Mouse (Mus musculus) bone marrow macrophage, adult 2 months (primary cell): Measurements from ENCODE around the gene Slc17a6. TPM values are rescaled to one million over a fixed set of nuclear protein-coding genes. Genes with fewer than 3 reads are reported as not detected.

ENCODE experiments used
- H3K27ac ChIP-seq: 2 replicates; pipeline ENCODE4 v1.5.1; 2012; ENCODE audit warnings: low read depth, low read length; ENCODE audit not compliant: insufficient read depth
- H3K4me1 ChIP-seq: 2 replicates; pipeline ENCODE4 v1.6.1; 2012; ENCODE audit warnings: low read length; ENCODE audit not compliant: control insufficient read depth, insufficient read depth
- H3K4me3 ChIP-seq: 2 replicates; pipeline ENCODE4 v1.5.1; 2012; ENCODE audit warnings: mild to moderate bottlenecking, low read length, moderate library complexity; ENCODE audit not compliant: insufficient read depth
- CTCF ChIP-seq: IDR thresholded peaks from 2 replicates; pipeline ENCODE4 v1.5.1; 2012; ENCODE audit warnings: low read depth, mild to moderate bottlenecking, low read length, moderate library complexity
- POLR2A ChIP-seq: IDR thresholded peaks from 2 replicates; pipeline ENCODE4 v1.6.1; 2012; ENCODE audit warnings: mild to moderate bottlenecking, low read depth, low read length, borderline replicate concordance
- polyA plus RNA-seq: library from polyadenylated mRNA; stranded (reverse); fragments of >200 nt; gene quantifications from 2 replicates; pipeline ENCODE4 v1.2.4, GENCODE M21; 2012; ENCODE audit not compliant: missing spikeins, insufficient read depth, insufficient read length

The Slc17a6 gene
- polyA plus RNA-seq = not detected in 2 replicates

DNA sequence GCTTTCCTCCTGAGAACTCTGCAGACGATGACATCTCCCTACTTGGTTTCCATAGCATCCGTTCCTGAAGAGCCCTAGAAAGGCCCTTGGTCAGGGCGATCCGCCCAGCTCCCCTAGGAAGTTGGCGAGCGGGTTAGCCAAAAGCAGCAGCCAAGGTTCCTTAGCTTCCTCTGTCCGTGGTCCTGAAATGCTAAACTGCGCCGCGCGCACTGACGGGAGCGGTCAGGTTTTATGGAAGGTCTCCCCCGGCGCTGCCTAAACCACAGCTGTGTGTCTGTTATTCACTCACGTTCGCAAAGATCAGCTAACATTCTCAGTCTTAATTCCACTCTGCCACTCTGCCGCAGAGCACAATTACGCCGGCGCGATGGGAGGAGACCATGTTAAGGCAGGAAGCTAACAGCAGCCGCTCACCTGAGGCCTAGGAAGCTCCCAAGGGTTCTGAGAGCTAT lies at the start of gene Slc17a6:
Gene Slc17a6 (plus strand): TSS at position 313 of the 452 bp plus-strand sequence.
- Histone ChIP-seq H3K27ac (no peak within 1 kb of the TSS), H3K4me1 (no peaks in the 10 kb centered on the region), H3K4me3 (no peak within 1 kb of the TSS)
- TF ChIP-seq POLR2A = no peak
- TF ChIP-seq CTCF = no peak

GRCm38 (mm10) chr7:51600021-51600420 lies 21.8 kb upstream of the Slc17a6 start:
- no peak overlapping the region for H3K4me3 ChIP-seq
- no peak for TF ChIP-seq CTCF
- TF ChIP-seq POLR2A = no peak
- no peaks in the 10 kb centered on the region for H3K4me1 ChIP-seq
- no peak overlapping the region for H3K27ac ChIP-seq

DNA sequence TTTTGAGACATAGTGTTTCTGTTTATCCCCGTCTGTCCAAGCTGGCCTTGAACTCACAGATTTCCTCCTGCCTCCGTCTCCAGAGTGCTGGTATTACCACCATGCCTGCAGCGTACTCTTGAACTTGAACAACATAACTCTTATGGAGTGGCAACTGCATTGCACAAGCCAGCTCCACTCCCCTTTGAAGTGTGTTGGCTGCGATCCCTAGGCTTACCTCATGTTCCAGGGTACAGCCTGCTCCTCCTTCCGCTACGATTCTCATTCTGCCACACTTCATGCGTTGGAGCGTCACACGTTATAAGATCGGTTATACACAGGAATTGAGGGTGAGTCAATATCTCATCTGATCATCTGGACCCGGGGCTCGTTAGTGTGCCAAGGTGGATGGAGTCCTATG lies 18.1 kb upstream of the Slc17a6 start:
- no peak for TF ChIP-seq POLR2A
- TF ChIP-seq CTCF = no peak
- H3K4me3 ChIP-seq = no peak overlapping the region
- no peaks in the 10 kb centered on the region for H3K4me1 ChIP-seq
- no peak overlapping the region for H3K27ac ChIP-seq

- no peak for TF ChIP-seq POLR2A
- no peak for TF ChIP-seq CTCF
- Histone ChIP-seq H3K27ac (no peak overlapping the region), H3K4me1 (no peaks in the 10 kb centered on the region), H3K4me3 (no peak overlapping the region)
Observed at GRCm38 (mm10) chr7:51614404-51614803, 7.4 kb upstream of the Slc17a6 start.

GRCm38 (mm10) chr7:51617941-51618340 lies 3.9 kb upstream of the Slc17a6 start:
- Histone ChIP-seq H3K4me3 (no peak overlapping the region), H3K4me1 (no peaks in the 10 kb centered on the region), H3K27ac (no peak overlapping the region)
- TF ChIP-seq POLR2A = no peak
- TF ChIP-seq CTCF = no peak

- Histone ChIP-seq H3K4me1 (no peaks in the 10 kb centered on the region), H3K27ac (no peak overlapping the region), H3K4me3 (no peak overlapping the region)
- no peak for TF ChIP-seq POLR2A
- no peak for TF ChIP-seq CTCF
Observed at GRCm38 (mm10) chr7:51618412-51618811, 3.4 kb upstream of the Slc17a6 start.

DNA sequence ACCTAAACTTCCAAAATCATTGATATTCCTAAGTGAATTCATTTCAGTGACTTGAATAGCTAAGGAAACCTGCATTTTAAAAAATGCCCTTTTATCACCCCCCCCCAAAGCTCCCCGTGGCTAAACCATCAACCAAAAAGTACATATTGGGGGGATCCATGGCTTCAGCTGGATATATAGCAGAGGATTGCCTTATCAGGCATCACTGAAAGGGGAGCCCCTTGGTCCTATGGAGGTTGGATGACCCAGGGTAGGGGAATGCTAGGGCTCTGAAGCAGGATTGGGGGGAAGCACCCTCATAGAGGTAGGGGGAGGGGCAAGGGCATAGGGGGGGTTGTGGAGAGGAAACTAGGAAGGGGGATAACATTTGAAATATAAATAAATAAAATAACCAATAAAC lies 1.8 kb upstream of the Slc17a6 start:
- TF ChIP-seq POLR2A (no peak), CTCF (no peak)
- no peak overlapping the region for H3K27ac ChIP-seq
- H3K4me3 ChIP-seq = no peak overlapping the region
- H3K4me1 ChIP-seq = no peaks in the 10 kb centered on the region

DNA sequence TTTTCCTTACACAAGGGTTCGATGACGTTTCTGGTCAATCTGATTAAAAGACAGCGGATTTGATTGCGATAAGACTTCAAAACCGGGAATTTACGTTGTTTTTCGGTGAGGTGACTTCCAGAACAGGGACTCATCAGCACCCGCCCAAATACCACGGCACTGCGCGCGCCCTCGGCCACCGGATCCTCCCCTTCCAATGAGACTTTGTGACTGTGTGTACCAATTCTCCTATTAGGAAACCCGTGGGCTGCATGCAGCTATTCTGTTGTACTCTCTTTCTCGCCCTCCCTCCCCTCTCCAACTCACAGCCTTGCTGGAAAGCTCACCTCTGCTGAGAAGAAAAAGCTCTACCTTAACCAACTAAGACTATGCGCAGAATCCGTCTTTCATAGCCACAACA lies 390 bp downstream of the Slc17a6 start:
- no peak for TF ChIP-seq POLR2A
- TF ChIP-seq CTCF = no peak
- H3K27ac ChIP-seq = no peak overlapping the region
- no peak overlapping the region for H3K4me3 ChIP-seq
- no peaks in the 10 kb centered on the region for H3K4me1 ChIP-seq

- Histone ChIP-seq H3K27ac (no peak overlapping the region), H3K4me1 (no peaks in the 10 kb centered on the region), H3K4me3 (no peak overlapping the region)
- TF ChIP-seq CTCF (no peak), POLR2A (no peak)
Observed at GRCm38 (mm10) chr7:51622666-51623065, 860 bp downstream of the Slc17a6 start.

DNA sequence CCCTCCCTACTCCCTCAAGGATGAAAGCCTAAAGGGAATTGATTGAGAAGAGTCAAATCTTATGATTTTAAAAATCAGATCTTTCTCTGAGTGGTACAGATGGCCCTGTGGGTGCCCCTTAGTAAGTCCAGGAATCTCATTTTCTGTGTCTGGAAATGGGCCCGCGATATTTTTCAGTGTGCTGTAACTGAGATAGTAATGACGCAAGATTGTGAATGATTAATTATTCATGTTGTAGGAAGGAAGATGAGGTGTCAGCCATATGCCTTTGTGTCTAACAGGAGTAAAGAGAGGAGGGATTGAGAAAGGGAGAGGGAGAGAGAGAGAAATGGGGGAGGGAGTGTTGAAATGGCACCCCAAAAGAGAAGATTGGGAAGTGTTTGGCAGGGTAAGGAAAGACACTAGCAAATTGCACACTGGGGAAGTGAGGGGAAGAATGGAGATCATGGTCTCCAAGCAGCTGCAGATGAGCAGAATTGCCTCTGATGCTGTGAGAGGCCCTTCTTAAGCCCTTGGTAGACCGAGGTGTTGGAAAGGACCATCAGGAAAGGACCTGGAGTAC lies 2.6 kb downstream of the Slc17a6 start:
- H3K27ac ChIP-seq = no peak overlapping the region
- H3K4me3 ChIP-seq = no peak overlapping the region
- TF ChIP-seq POLR2A (no peak), CTCF (no peak)
- no peaks in the 10 kb centered on the region for H3K4me1 ChIP-seq

DNA sequence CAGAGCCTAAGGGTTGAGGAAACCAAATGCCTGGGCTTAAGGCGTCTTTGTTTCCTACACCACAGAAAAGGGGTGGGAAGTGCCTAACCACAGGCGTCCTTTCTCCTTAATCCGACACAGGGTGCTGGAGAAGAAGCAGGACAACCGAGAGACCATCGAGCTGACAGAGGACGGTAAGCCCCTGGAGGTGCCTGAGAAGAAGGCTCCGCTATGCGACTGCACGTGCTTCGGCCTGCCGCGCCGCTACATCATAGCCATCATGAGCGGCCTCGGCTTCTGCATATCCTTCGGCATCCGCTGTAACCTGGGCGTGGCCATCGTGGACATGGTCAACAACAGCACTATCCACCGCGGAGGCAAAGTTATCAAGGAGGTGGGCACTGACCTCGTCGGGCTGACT lies 3.4 kb downstream of the Slc17a6 start:
- no peak overlapping the region for H3K4me3 ChIP-seq
- no peak overlapping the region for H3K27ac ChIP-seq
- TF ChIP-seq POLR2A = no peak
- no peak for TF ChIP-seq CTCF
- no peaks in the 10 kb centered on the region for H3K4me1 ChIP-seq
